Mouse (Mus musculus) heart, postnatal 0 days (tissue): Measurements from ENCODE around the gene Hapln2.

Source experiments
- CTCF ChIP-seq: IDR thresholded peaks from 2 replicates; pipeline ENCODE4 v1.5.1; 2016; ENCODE audit warnings: antibody characterized with exemption, control low read depth, low read depth
- EP300 ChIP-seq: IDR thresholded peaks from 2 replicates; pipeline ENCODE4 v1.6.1; 2016; ENCODE audit warnings: antibody characterized with exemption, low read depth

DNA sequence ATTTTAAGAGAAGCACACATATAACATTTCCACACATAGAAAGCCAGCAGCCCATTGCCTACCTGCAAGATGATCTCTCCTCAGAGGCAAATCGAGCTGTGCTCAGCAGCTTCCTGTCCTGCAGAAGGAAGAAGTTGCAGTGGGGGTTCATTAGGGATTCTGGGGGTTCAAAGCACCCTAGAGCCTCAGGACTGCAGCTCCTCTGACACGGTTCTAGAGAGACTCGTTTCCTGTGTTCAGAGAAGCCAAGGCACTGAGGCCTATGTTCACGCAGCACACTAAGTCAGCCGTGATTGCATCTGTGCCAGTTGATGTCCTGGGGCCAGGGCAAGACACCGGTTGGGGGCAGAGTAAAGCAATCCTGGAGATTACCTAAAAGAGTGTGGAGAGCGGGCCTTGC, 560 bp downstream of the Hapln2 start:
- TF ChIP-seq CTCF (no peak), EP300 (no peak)
